Mouse (Mus musculus) heart, postnatal 0 days (tissue): ENCODE data around the gene Fam189a1.

Experiments
- CTCF ChIP-seq: IDR thresholded peaks from 2 replicates; pipeline ENCODE4 v1.5.1; 2016; ENCODE audit warnings: antibody characterized with exemption, control low read depth, low read depth
- EP300 ChIP-seq: IDR thresholded peaks from 2 replicates; pipeline ENCODE4 v1.6.1; 2016; ENCODE audit warnings: antibody characterized with exemption, low read depth

- TF ChIP-seq CTCF (no peak), EP300 (no peak)
Measured at GRCm38 (mm10) chr7:65085972-65086371, 70.4 kb downstream of the Fam189a1 start.
